Mouse (Mus musculus) midbrain, embryonic 13.5 days (tissue): ENCODE measurements around the gene Cldn10. TPM values are rescaled to one million over a fixed set of nuclear protein-coding genes. Genes with fewer than 3 reads are reported as not detected.
A peak's percentile ranks its signal among the peaks of the same experiment; 100 is the strongest.

Experiments
- ATAC-seq: fragments of 200-750 bp; cut with Nextera tagmentation; 2 replicates; pipeline ENCODE4 v1.8.0; 2017; ENCODE audit warnings: mild to moderate bottlenecking, moderate TSS enrichment, moderate library complexity
- H3K27ac ChIP-seq: fragments of 300-500 bp; sonication (generic); 2 replicates; pipeline ENCODE4 v1.5.1; 2015; ENCODE audit warnings: inconsistent platforms, mild to moderate bottlenecking, moderate library complexity
- H3K27me3 ChIP-seq: fragments of 300-500 bp; sonication (generic); 2 replicates; pipeline ENCODE4 v1.6.1; 2015; ENCODE audit warnings: mild to moderate bottlenecking, inconsistent platforms
- H3K36me3 ChIP-seq: fragments of 300-500 bp; sonication (generic); 2 replicates; pipeline ENCODE4 v1.6.1; 2015; ENCODE audit warnings: mild to moderate bottlenecking, inconsistent platforms
- H3K4me1 ChIP-seq: fragments of 300-500 bp; sonication (generic); replicated peaks from 2 replicates; pipeline ENCODE4 v1.6.1; 2015; ENCODE audit warnings: inconsistent platforms
- H3K4me2 ChIP-seq: fragments of 300-500 bp; sonication (generic); replicated peaks from 2 replicates; pipeline ENCODE4 v1.6.1; 2015; ENCODE audit warnings: moderate library complexity, mild to moderate bottlenecking, inconsistent platforms
- H3K4me3 ChIP-seq: fragments of 300-500 bp; sonication (generic); replicated peaks from 2 replicates; pipeline ENCODE4 v1.5.1; 2015; ENCODE audit warnings: mild to moderate bottlenecking, inconsistent platforms
- H3K9ac ChIP-seq: fragments of 300-500 bp; sonication (generic); replicated peaks from 2 replicates; pipeline ENCODE4 v1.6.1; 2015; ENCODE audit warnings: mild to moderate bottlenecking, inconsistent platforms
- H3K9me3 ChIP-seq: fragments of 300-500 bp; sonication (generic); 2 replicates; pipeline ENCODE4 v1.6.1; 2016; ENCODE audit warnings: mild to moderate bottlenecking, inconsistent platforms
- WGBS: fragments of 180-500 bp; shearing (Covaris S2); methylation state at CpG from one replicate; pipeline ENCODE4 v1.1.7; 2015; 5-methylcytosine and 5-hydroxymethylcytosine counted together
- polyA plus RNA-seq: library from polyadenylated mRNA; unstranded; fragments of >200 nt; fragmentation: Nextera tagmentation; extraction: Ambion mirVana; gene quantifications from 2 replicates; pipeline ENCODE4 v1.2.1, GENCODE M21; 2015

The Cldn10 gene
- polyA plus RNA-seq, 1 experiment from 2014 or later = 1.0 TPM

DNA sequence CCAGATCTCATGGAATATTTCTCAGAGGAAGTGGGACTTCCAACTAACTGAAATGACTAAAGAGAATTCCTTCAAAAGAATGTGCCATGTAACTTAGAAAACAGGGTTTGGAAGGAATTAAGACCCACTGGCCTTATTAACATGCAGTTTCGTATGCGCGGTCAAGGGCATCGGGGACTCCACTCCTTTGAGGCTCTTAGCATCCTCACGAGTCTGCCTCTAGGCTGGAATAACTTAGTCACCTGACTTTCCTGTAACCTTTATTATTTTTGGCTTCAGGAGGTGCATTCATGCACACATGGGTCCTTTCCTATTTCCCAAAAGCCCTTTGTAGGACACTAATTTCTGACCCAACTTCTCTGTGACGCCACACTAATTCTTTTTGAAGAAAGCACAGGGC lies 45.5 kb downstream of the Cldn10 start:
- H3K4me3 ChIP-seq = no peak overlapping the region
- no peaks in the 10 kb centered on the region for H3K4me1 ChIP-seq
- WGBS = 76% methylated on average over 6 of the region's 6 CpGs
- H3K36me3 ChIP-seq = no peaks in the 10 kb centered on the region
- no peak overlapping the region for H3K27ac ChIP-seq
- H3K9ac ChIP-seq = no peak overlapping the region
- no peaks in the 10 kb centered on the region for H3K9me3 ChIP-seq
- no peak for ATAC-seq
- no peak overlapping the region for H3K4me2 ChIP-seq
- no peaks in the 10 kb centered on the region; the same call in 1 of the 2 replicates for H3K27me3 ChIP-seq

DNA sequence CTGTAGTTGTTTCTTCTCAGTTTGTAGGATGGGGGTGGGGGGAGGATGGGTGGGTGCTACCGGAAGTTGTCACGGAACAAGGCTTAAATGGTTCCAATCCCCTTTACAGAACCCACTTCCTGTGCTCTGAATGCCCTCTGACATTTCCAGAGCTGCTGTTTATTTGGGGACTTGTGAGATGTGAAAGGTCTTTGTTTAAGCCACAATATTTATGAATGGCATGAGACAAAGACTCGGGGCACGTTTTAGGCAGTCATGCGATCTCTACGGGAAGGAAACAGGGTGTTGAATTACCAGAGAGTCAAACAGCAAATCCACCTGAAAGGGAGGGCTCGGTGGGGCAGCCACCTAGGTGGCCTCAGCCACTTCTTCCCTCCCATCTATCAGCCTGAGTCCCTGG lies 46.6 kb downstream of the Cldn10 start:
- no peaks in the 10 kb centered on the region for H3K9me3 ChIP-seq
- H3K9ac ChIP-seq = no peak overlapping the region
- H3K4me3 ChIP-seq = no peak overlapping the region
- no peaks in the 10 kb centered on the region for H3K36me3 ChIP-seq
- no peak overlapping the region for H3K4me2 ChIP-seq
- no peaks in the 10 kb centered on the region; the same call in 1 of the 2 replicates for H3K27me3 ChIP-seq
- WGBS = 12% methylated on average over 7 of the region's 7 CpGs
- no peak for ATAC-seq
- H3K4me1 ChIP-seq = no peaks in the 10 kb centered on the region
- H3K27ac ChIP-seq = no peak overlapping the region

DNA sequence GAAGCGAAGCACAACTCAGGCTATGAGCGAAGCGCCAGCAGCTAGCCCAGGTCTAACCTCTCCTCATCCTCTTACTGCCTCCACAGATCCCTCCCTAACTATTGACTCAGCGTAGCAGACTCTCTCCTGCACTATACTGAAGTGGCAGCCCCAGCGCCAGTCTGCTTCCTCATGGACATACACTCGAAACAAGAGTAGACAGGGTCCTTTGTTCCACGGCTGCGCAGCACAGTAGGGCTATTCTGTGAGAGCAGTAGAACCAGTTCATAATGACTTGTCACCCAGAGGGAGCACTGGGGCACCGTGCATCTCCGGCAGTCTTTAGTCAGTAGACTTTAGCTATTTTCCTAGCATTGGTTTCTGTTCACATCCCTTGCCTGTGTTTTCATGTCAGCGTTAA lies 48.4 kb downstream of the Cldn10 start:
- H3K27ac ChIP-seq = no peak overlapping the region
- no peaks in the 10 kb centered on the region for H3K4me1 ChIP-seq
- H3K4me2 ChIP-seq = no peak overlapping the region
- H3K9me3 ChIP-seq = no peaks in the 10 kb centered on the region
- WGBS = 84% methylated on average over 11 of the region's 11 CpGs
- H3K4me3 ChIP-seq = no peak overlapping the region
- H3K9ac ChIP-seq = no peak overlapping the region
- H3K27me3 ChIP-seq = peaks cover 3% of the 10 kb centered on the region; the same call in 1 of the 2 replicates
- no peaks in the 10 kb centered on the region for H3K36me3 ChIP-seq
- ATAC-seq = no peak

DNA sequence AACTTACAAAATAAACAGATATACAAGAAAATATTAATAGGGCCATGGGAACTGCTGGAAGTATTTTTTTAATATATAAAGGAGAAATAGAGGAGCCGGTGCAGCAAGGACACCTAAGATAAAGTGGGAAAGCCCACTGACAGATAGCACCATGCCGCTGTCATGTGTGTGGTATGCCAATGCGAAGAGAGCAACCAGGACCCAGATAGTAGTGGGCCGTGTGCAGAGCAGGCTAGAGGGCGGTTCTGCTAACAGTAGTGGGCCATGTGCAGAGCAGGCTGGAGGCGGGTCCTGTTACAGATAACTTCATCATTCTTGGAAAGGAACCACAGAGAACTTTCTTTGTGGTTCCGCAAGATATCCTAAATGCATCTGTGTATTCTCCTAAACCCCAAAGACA lies 49.0 kb downstream of the Cldn10 start:
- H3K9ac ChIP-seq = no peak overlapping the region
- no peaks in the 10 kb centered on the region for H3K4me1 ChIP-seq
- ATAC-seq = no peak
- 96% methylated on average over 7 of the region's 7 CpGs for WGBS
- no peak overlapping the region for H3K27ac ChIP-seq
- H3K4me3 ChIP-seq = no peak overlapping the region
- no peaks in the 10 kb centered on the region for H3K9me3 ChIP-seq
- no peak overlapping the region for H3K4me2 ChIP-seq
- H3K36me3 ChIP-seq = no peaks in the 10 kb centered on the region
- H3K27me3 ChIP-seq = peaks cover 3% of the 10 kb centered on the region; the same call in 1 of the 2 replicates

DNA sequence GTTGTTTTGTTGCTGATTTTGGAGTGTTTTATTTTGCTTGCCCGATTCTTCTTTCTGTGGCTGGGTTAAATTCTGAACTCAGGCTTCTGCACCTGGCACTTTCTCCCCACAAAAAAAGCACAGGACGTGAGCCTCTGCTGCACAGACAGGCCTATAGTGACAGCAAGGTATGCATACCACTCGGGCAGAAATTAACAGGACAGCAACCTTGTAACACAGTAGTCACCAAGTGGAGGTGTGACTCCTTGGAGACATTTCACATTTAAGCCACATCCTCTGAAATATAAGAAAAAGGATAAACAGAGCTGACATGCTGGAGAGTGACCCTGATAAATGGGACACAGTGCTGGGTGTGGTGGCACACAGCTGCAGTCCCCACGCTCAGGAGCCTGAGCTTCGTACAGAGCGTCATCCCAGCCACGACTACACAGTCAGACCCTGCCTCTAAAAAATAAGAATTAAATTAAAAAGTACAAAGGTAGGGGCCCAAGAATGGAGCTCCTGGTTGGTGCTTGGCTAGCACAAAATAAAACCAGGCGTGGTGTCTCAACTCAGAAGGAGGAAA lies 50.9 kb downstream of the Cldn10 start:
- WGBS = 74% methylated on average over 8 of the region's 8 CpGs
- Histone ChIP-seq H3K36me3 (no peaks in the 10 kb centered on the region), H3K27ac (no peak overlapping the region), H3K4me3 (no peak overlapping the region), H3K27me3 (peaks cover 3% of the 10 kb centered on the region; the same call in 1 of the 2 replicates), H3K9me3 (no peaks in the 10 kb centered on the region), H3K9ac (no peak overlapping the region), H3K4me1 (no peaks in the 10 kb centered on the region), H3K4me2 (no peak overlapping the region)
- ATAC-seq = no peak

DNA sequence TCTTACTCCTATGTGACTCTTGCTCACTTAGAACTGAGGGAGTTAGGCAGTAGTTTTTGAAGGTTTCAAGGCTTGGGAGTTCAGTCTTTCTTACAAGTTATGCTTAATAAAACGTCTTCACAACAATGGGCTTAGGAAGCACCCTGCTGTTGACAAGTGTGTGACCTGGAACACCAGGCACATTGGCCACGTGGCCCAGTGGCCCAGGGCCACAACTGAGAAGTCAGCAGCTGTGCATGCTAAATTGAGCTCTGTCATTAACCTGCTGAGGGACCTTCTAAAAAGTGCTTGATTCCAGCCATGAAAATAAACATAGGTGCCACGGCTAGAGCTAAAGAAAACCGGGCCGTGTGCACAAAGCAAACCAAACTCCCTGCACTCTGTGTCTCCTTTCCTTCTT lies 51.7 kb downstream of the Cldn10 start:
- Histone ChIP-seq H3K9me3 (no peaks in the 10 kb centered on the region), H3K27me3 (peaks cover 3% of the 10 kb centered on the region; the same call in 1 of the 2 replicates), H3K4me2 (no peak overlapping the region), H3K27ac (no peak overlapping the region), H3K4me3 (no peak overlapping the region), H3K36me3 (no peaks in the 10 kb centered on the region), H3K9ac (no peak overlapping the region), H3K4me1 (no peaks in the 10 kb centered on the region)
- ATAC-seq = no peak
- WGBS = 52% methylated on average over 5 of the region's 5 CpGs

DNA sequence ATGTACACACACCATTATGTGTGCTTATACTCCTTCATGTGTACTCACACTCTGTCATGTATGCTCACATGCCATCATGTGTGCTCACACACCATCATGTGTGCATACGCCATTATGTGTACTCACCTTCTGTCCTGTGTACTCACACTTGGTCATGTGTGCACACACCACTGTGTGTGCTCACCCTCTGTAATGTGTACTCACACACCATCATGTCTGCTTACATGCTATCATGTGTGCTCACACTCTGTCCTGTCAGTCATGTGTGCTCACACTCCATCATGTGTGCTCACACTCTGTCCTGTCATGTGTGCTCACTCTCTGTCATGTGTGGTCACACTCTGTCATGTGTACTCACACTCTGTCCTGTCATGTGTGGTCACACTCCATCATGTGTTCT lies 52.3 kb downstream of the Cldn10 start:
- Histone ChIP-seq H3K27me3 (peaks cover 3% of the 10 kb centered on the region; the same call in 1 of the 2 replicates), H3K9me3 (no peaks in the 10 kb centered on the region), H3K4me3 (no peak overlapping the region), H3K36me3 (no peaks in the 10 kb centered on the region), H3K9ac (no peak overlapping the region), H3K4me2 (no peak overlapping the region), H3K27ac (no peak overlapping the region), H3K4me1 (no peaks in the 10 kb centered on the region)
- WGBS = 98% methylated on average over 1 of the region's 1 CpGs
- peak; percentile 40 for ATAC-seq

DNA sequence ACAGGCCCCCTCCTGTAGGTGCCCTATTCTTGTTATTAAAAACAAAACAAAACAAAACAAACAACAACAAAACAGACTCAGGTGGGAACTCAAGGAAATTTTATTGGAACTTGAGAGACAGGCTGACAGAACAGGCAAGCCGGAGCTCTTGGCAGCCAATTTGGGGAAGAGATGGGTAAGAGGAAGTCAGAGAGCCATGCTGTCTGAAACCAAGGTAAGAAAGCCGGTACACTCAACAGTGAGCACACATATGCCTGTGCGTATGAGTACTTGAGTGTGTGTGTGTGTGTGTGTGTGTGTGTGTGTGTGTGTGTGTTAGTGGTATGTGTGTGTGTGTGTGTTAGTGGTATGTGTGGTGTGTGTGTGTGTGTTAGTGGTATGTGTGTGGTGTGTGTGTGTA lies 54.6 kb downstream of the Cldn10 start:
- 95% methylated on average over 3 of the region's 3 CpGs for WGBS
- H3K4me1 ChIP-seq = no peaks in the 10 kb centered on the region
- no peak for ATAC-seq
- no peaks in the 10 kb centered on the region for H3K9me3 ChIP-seq
- H3K4me2 ChIP-seq = no peak overlapping the region
- H3K9ac ChIP-seq = no peak overlapping the region
- H3K36me3 ChIP-seq = no peaks in the 10 kb centered on the region
- H3K27ac ChIP-seq = no peak overlapping the region
- H3K4me3 ChIP-seq = no peak overlapping the region
- 0 out of 2 replicates have a peak, but pooled peaks cover 3% of the 10 kb centered on the region for H3K27me3 ChIP-seq

DNA sequence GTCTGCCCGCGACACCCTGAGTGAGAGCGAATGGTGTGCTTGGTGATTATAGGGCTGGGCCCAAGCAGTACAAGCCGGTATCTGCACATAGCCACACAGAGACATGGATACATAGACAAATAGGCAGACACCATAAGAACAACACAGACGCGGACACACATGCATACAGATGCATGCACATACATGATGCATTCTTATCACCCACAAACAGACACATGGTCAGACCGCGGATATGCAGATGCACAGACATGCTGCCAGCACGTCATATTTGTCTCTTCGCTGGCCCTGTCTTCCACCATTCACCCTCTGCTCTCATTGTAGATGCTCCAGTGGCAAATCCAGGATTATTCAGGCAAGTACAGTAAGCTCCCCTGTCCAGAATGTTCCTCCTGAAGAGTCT lies 59.1 kb downstream of the Cldn10 start:
- Histone ChIP-seq H3K9me3 (no peaks in the 10 kb centered on the region), H3K4me1 (no peaks in the 10 kb centered on the region), H3K4me2 (no peak overlapping the region), H3K27ac (no peak overlapping the region), H3K27me3 (no peaks in the 10 kb centered on the region), H3K9ac (no peak overlapping the region), H3K4me3 (no peak overlapping the region), H3K36me3 (no peaks in the 10 kb centered on the region)
- 94% methylated on average over 10 of the region's 10 CpGs for WGBS
- ATAC-seq = no peak

DNA sequence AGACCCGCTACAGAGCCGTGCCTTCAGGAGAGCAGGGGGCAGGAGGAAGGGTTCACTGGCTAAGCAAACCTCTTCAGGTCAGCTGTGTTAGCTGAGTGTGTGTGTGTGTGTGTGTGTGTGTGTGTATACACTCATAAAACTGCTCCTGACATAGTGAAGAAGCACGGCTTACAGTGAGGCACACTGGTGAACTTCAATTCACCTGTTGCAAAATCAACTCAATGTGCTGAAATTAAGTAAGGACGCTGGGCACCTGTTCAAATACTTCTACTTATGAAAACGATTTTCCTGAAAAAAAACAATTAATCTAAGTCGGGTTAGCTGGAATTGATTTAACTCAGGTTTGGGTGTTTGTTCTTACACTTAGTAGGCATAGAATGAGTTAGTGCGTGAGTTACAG lies 60.5 kb downstream of the Cldn10 start:
- Histone ChIP-seq H3K27ac (no peak overlapping the region), H3K4me1 (no peaks in the 10 kb centered on the region), H3K36me3 (no peaks in the 10 kb centered on the region), H3K9me3 (no peaks in the 10 kb centered on the region), H3K27me3 (peaks cover 4% of the 10 kb centered on the region; the same call in 1 of the 2 replicates), H3K9ac (no peak overlapping the region), H3K4me3 (no peak overlapping the region), H3K4me2 (no peak overlapping the region)
- 89% methylated on average over 7 of the region's 7 CpGs for WGBS
- no peak for ATAC-seq

DNA sequence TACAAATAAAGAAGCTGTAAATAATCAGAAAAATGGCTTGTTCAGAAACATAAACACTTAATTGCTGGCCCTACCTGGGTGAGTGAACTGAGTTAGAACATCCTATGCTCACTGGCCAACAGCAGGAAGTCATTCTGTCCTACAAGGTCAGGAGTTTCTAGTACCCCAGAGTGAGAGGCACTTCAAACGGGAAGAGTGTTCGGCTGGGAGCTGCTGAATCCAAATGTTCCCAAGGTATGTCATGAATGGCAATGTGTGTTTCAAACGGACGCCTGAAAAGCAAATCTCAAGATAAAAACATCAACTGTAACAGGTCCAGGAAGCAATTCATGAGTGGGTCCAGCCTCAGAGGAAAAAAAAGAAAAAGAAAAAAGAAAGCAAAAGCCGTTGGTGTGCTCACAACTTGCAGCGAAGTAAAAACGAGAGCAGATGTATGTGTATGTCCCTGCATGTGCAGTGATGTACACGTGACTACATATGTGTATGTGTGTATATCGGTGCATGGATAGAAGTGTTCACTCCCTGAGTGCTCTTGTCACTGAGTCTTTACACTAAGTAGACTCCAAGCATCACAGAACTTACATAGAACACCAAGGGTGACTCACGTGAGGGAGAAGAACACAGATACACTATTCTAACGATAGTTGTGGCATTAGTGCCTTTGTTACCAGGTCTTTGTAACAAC lies 62.4 kb downstream of the Cldn10 start:
- Histone ChIP-seq H3K27me3 (peaks cover 23% of the 10 kb centered on the region), H3K27ac (no peak overlapping the region), H3K4me3 (no peak overlapping the region), H3K36me3 (no peaks in the 10 kb centered on the region), H3K9me3 (no peaks in the 10 kb centered on the region), H3K9ac (no peak overlapping the region), H3K4me1 (peaks cover 10% of the 10 kb centered on the region), H3K4me2 (no peak overlapping the region)
- ATAC-seq = no peak
- 84% methylated on average over 11 of the region's 11 CpGs for WGBS

DNA sequence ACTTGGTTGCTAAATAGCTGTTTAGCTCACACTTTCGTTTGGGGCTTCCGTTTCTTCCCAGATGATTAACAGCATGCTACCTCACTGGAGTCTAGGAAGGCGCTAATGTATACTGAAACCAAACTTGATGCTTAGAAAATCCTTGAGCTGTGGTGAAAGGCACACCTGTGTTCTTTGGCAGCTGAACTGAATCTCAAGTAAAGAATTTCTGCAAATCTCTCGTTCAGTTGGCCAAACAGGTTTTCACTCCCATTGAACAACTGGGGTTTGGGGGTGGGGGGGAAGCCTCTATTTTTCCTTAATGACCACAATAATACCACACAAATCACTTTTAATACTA lies 63.0 kb downstream of the Cldn10 start:
- H3K9ac ChIP-seq = no peak overlapping the region
- no peak overlapping the region for H3K27ac ChIP-seq
- peaks cover 15% of the 10 kb centered on the region for H3K4me1 ChIP-seq
- no peak for ATAC-seq
- 73% methylated on average over 4 of the region's 4 CpGs for WGBS
- H3K27me3 ChIP-seq = peaks cover 28% of the 10 kb centered on the region
- H3K4me2 ChIP-seq = no peak overlapping the region
- H3K4me3 ChIP-seq = no peak overlapping the region
- no peaks in the 10 kb centered on the region for H3K9me3 ChIP-seq
- no peaks in the 10 kb centered on the region for H3K36me3 ChIP-seq
